Mouse (Mus musculus) embryonic facial prominence, embryonic 13.5 days (tissue): ENCODE data around the gene Izumo1r. TPM values are rescaled to one million over a fixed set of nuclear protein-coding genes. Genes with fewer than 3 reads are reported as not detected.

Source experiments
- ATAC-seq: fragments of 200-750 bp; cut with Nextera tagmentation; 2 replicates; pipeline ENCODE4 v1.8.0; 2017; ENCODE audit warnings: low read depth; ENCODE audit not compliant: insufficient number of reproducible peaks, insufficient read depth, low FRiP score, low TSS enrichment
- H3K27ac ChIP-seq: fragments of 300-500 bp; sonication (generic); 2 replicates; pipeline ENCODE4 v1.5.1; 2015; ENCODE audit warnings: moderate library complexity, mild to moderate bottlenecking, inconsistent platforms
- H3K27me3 ChIP-seq: fragments of 300-500 bp; sonication (generic); 2 replicates; pipeline ENCODE4 v1.6.1; 2015; ENCODE audit warnings: mild to moderate bottlenecking, inconsistent platforms
- H3K36me3 ChIP-seq: fragments of 300-500 bp; sonication (generic); 2 replicates; pipeline ENCODE4 v1.6.1; 2015; ENCODE audit warnings: mild to moderate bottlenecking, inconsistent platforms
- H3K4me1 ChIP-seq: fragments of 300-500 bp; sonication (generic); 2 replicates; pipeline ENCODE4 v1.6.1; 2015; ENCODE audit warnings: inconsistent platforms
- H3K4me2 ChIP-seq: fragments of 300-500 bp; sonication (generic); 2 replicates; pipeline ENCODE4 v1.6.1; 2015; ENCODE audit warnings: moderate library complexity, mild to moderate bottlenecking, inconsistent platforms
- H3K4me3 ChIP-seq: fragments of 300-500 bp; sonication (generic); 2 replicates; pipeline ENCODE4 v1.5.1; 2015; ENCODE audit warnings: mild to moderate bottlenecking, inconsistent platforms
- H3K9ac ChIP-seq: fragments of 300-500 bp; sonication (generic); 2 replicates; pipeline ENCODE4 v1.6.1; 2015; ENCODE audit warnings: mild to moderate bottlenecking, inconsistent platforms
- H3K9me3 ChIP-seq: fragments of 300-500 bp; sonication (generic); 2 replicates; pipeline ENCODE4 v1.6.1; 2016; ENCODE audit warnings: inconsistent platforms
- WGBS: fragments of 180-500 bp; shearing (Covaris S2); methylation state at CpG from one replicate; pipeline ENCODE4 v1.1.7; 2015; ENCODE audit warnings: mixed read lengths; 5-methylcytosine and 5-hydroxymethylcytosine counted together
- polyA plus RNA-seq: library from polyadenylated mRNA; unstranded; fragments of >200 nt; fragmentation: Nextera tagmentation; extraction: Ambion mirVana; gene quantifications from 2 replicates; pipeline ENCODE4 v1.2.1, GENCODE M21; 2015

The Izumo1r gene
- polyA plus RNA-seq, 1 experiment from 2014 or later: 0.44 TPM

DNA sequence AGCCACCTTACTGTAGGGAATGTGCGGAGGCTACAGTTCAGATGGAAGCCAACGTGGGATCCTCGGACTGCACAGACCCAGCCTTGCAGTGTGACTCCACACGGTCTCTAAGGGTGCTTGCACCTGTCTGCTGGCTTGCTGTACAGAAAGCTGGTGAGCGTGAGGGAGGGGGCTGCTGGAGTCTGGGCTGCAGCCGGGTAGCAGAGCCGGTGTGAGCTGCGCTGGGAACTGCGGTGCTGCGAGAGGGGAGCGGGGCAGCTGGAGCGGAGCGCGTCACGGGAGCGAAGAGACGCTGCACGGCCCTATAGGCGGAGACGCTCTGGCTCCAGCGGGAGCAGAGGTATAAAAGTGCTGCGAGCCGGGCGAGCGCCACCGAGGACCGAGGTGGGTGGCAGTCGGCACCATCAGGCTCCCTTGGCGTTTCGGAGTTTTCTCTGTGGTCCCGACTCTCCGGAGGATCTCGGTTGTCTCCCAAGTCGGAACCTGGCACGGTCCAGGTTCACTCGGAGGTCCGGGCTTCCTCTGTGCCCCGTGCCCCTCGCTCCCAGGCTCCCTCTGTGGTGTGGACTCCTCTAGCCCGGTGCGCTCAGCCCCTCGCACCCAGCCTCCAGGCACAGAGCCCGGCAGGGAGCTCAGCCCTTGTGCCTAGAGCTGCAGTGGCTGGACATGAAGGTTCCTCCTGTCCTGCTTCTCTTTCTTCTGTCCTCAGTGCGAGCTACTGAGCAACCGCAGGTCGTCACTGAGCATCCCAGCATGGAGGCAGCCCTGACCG is 43.7 kb downstream of the Izumo1r start, which contains the start of gene Gpr83:
Gene Gpr83, plus strand, starts transcription at position 343 of the 772 bp plus-strand sequence.
- ATAC-seq: 0 out of 2 replicates have a peak, but pooled peaks have one; percentile 41
- peak within 1 kb of the TSS; percentile 45 for H3K4me3 ChIP-seq
- peaks cover 63% of the 10 kb centered on the region for H3K27me3 ChIP-seq
- peak within 1 kb of the TSS; percentile 62 for H3K9ac ChIP-seq
- H3K27ac ChIP-seq: no peak within 1 kb of the TSS
- H3K4me1 ChIP-seq: peaks cover 10% of the 10 kb centered on the region; the same call in 1 of the 2 replicates
- H3K9me3 ChIP-seq: no peaks in the 10 kb centered on the region
- 2% methylated on average over 47 of the region's 47 CpGs for WGBS
- peak within 1 kb of the TSS; percentile 79 for H3K4me2 ChIP-seq
- H3K36me3 ChIP-seq: no peaks in the 10 kb centered on the region

DNA sequence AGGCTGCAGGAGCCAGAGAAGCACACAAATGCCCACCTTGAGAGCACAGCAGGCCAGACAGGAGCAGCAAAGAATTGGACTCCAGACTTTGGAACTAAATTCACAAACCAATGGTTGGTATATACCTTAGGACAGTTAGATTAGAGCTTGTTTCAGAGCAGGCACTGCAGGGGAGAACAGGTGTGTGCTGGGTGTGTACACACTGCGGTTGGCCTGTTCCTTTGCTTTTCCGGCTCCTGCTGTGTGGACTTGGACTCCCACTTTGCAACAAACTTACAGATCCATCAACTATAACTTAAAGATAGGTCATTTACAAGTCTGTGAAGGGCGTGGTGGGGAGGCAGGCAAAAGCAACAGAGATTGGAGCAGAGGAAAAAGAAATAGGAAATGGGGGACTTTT is 45.0 kb downstream of the Izumo1r start:
- Histone ChIP-seq H3K9ac (no peak overlapping the region), H3K27me3 (peaks cover 63% of the 10 kb centered on the region), H3K4me1 (peaks cover 10% of the 10 kb centered on the region; the same call in 1 of the 2 replicates), H3K27ac (no peak overlapping the region), H3K9me3 (no peaks in the 10 kb centered on the region), H3K4me2 (no peak overlapping the region), H3K36me3 (no peaks in the 10 kb centered on the region), H3K4me3 (no peak overlapping the region)
- 73% methylated on average over 3 of the region's 3 CpGs for WGBS
- no peak for ATAC-seq

GRCm38 (mm10) chr9:14858170-14858706 is 45.5 kb downstream of the Izumo1r start:
- Histone ChIP-seq H3K9me3 (no peaks in the 10 kb centered on the region), H3K9ac (no peak overlapping the region), H3K4me3 (no peak overlapping the region), H3K27ac (no peak overlapping the region), H3K27me3 (peaks cover 60% of the 10 kb centered on the region), H3K4me1 (peaks cover 10% of the 10 kb centered on the region; the same call in 1 of the 2 replicates), H3K4me2 (no peak overlapping the region), H3K36me3 (no peaks in the 10 kb centered on the region)
- ATAC-seq: no peak
- 63% methylated on average over 7 of the region's 7 CpGs for WGBS

- Histone ChIP-seq H3K4me3 (no peak overlapping the region), H3K36me3 (no peaks in the 10 kb centered on the region), H3K4me2 (no peak overlapping the region), H3K27me3 (peaks cover 50% of the 10 kb centered on the region), H3K4me1 (peaks cover 10% of the 10 kb centered on the region; the same call in 1 of the 2 replicates), H3K9ac (no peak overlapping the region), H3K9me3 (no peaks in the 10 kb centered on the region), H3K27ac (no peak overlapping the region)
- no peak for ATAC-seq
- whole genome bisulfite sequencing: 58% methylated on average over 4 of the region's 4 CpGs
Observed at GRCm38 (mm10) chr9:14856922-14857654, 46.7 kb downstream of the Izumo1r start.

DNA sequence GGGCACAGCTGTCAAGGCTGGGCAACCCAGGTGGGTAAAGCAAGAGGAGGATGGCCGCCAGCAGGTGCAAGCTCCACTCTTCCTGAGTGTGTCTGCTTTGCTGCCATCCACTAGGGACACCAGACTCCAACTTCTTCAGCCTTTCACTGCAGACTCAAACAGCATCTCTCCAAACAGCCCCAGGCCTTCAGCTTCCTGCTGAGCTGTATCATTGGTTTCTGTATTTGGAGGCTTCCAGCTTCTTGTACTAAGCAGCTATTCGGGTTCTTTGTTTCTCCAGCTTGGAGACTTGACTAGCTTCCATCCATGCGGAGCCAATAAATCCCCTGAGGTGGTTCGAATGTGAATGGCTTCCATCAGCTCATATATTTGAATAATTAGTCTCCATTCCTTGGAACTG is 49.2 kb downstream of the Izumo1r start:
- Histone ChIP-seq H3K4me1 (peaks cover 2% of the 10 kb centered on the region; the same call in 1 of the 2 replicates), H3K9me3 (no peaks in the 10 kb centered on the region), H3K27ac (no peak overlapping the region), H3K4me3 (no peak overlapping the region), H3K27me3 (peaks cover 25% of the 10 kb centered on the region), H3K9ac (no peak overlapping the region), H3K4me2 (no peak overlapping the region), H3K36me3 (no peaks in the 10 kb centered on the region)
- ATAC-seq: no peak
- 45% methylated on average over 4 of the region's 4 CpGs for WGBS

GRCm38 (mm10) chr9:14848267-14848935 is 55.3 kb downstream of the Izumo1r start:
- Histone ChIP-seq H3K4me1 (no peaks in the 10 kb centered on the region), H3K9ac (no peak overlapping the region), H3K27ac (no peak overlapping the region), H3K4me3 (no peak overlapping the region), H3K9me3 (no peaks in the 10 kb centered on the region), H3K27me3 (no peaks in the 10 kb centered on the region), H3K4me2 (no peak overlapping the region), H3K36me3 (no peaks in the 10 kb centered on the region)
- no peak for ATAC-seq
- 66% methylated on average over 1 of the region's 1 CpGs for WGBS

GRCm38 (mm10) chr9:14846428-14846827 is 57.3 kb downstream of the Izumo1r start:
- Histone ChIP-seq H3K4me1 (no peaks in the 10 kb centered on the region), H3K9ac (no peak overlapping the region), H3K4me2 (no peak overlapping the region), H3K4me3 (no peak overlapping the region), H3K9me3 (no peaks in the 10 kb centered on the region), H3K27me3 (no peaks in the 10 kb centered on the region), H3K27ac (no peak overlapping the region), H3K36me3 (no peaks in the 10 kb centered on the region)
- ATAC-seq: no peak
- 48% methylated on average over 5 of the region's 5 CpGs for WGBS

DNA sequence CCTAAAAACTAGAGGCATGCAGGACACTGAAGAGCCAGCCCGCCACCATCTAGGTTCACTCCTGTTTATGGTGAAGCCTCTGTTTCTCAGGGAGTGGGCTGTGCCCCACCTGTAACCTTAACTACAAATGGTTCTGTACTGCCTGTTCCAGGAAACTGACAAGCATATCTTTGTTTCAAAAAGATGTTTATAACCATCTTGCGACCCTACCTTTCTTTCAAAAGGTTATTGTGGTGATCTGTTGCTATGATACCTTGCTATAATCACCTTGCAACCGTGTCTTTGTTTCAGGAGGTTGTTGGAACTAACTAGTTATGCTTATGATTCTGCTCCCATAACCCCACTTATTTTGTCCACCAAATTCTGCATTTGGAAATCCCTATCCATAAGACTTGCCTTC is 59.8 kb downstream of the Izumo1r start:
- H3K27ac ChIP-seq: no peak overlapping the region
- H3K4me2 ChIP-seq: no peak overlapping the region
- no peak overlapping the region for H3K4me3 ChIP-seq
- no peak overlapping the region for H3K9ac ChIP-seq
- peaks cover 3% of the 10 kb centered on the region; the same call in 1 of the 2 replicates for H3K4me1 ChIP-seq
- H3K27me3 ChIP-seq: no peaks in the 10 kb centered on the region
- H3K9me3 ChIP-seq: no peaks in the 10 kb centered on the region
- H3K36me3 ChIP-seq: no peaks in the 10 kb centered on the region
- 92% methylated on average over 3 of the region's 3 CpGs for WGBS
- ATAC-seq: no peak

DNA sequence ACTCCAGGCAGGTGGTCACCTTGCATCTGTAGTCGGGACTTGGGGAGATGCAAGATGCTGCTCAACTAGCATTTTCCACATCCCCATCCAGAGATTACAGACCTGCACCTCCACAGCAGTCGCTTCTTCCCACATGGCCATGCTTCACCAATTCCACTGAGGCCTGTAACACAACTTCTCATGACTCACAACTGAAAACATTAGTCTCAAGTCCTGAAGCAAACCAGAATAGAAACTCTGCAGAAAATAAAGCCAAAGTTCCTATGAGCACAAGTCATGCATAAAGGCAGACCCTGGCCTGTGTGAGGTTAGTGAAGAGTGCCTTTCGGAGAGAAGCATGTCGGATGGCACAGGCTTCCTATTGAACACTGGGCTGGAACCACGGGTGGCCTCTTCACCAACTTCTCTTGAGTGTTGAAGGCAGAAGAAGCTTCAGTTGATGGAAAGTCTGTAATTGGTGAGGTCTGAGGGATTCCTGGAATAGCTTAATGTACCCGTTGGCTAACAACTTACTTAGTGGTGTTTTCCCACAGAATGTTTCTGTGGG is 60.4 kb downstream of the Izumo1r start:
- H3K27ac ChIP-seq: no peak overlapping the region
- 91% methylated on average over 6 of the region's 6 CpGs for WGBS

DNA sequence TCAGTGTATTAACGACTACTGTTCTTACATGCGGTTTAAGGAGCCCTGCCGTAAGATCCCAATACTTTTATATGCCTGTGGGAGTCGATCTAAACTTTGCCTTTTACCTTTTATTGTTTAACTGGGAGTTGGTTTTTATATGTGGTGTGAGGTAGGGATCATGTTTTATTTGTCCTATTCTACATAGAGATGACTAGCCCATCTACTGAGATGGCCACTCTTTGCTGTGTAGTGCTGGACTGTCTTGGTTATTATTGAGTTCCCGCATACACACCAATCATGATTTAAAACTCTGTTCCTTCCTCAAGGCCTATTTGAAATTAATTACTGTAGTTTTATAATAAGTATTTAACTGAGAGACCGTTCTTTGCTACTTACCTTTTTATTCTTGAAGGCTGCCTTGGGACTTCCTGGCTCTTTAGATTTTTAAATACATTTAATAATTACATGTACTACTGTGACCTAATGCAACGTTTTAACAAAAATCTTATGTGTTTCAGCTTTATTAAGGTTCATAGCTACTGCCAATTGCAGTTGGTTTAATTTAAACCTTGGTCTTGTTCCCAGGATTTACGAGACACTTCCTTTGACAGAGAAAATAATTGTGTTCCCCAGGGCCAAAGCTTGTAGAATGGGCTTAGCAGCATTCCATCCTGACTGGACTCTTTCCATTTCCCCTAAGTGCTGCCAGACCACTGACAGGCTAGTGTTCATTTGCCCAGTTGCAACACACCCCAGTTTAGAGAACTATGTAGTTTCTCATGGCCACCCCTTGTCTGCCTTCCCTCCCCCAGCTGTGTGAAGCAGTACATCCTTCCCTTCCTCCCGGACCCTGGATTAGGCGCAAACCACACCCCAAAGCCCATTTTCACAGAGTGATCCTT is 61.6 kb downstream of the Izumo1r start:
- no peak for ATAC-seq
- no peak overlapping the region for H3K4me2 ChIP-seq
- H3K4me3 ChIP-seq: no peak overlapping the region
- H3K4me1 ChIP-seq: peaks cover 3% of the 10 kb centered on the region; the same call in 1 of the 2 replicates
- no peaks in the 10 kb centered on the region for H3K9me3 ChIP-seq
- no peak overlapping the region for H3K27ac ChIP-seq
- H3K27me3 ChIP-seq: no peaks in the 10 kb centered on the region
- 75% methylated on average over 10 of the region's 10 CpGs for WGBS
- H3K9ac ChIP-seq: no peak overlapping the region
- H3K36me3 ChIP-seq: no peaks in the 10 kb centered on the region

More for the DNA sequence above, 60.4 kb downstream of the Izumo1r start:
- no peaks in the 10 kb centered on the region for H3K36me3 ChIP-seq
- no peaks in the 10 kb centered on the region for H3K27me3 ChIP-seq
- H3K4me3 ChIP-seq: no peak overlapping the region
- H3K4me1 ChIP-seq: peaks cover 3% of the 10 kb centered on the region; the same call in 1 of the 2 replicates
- no peak overlapping the region for H3K9ac ChIP-seq
- ATAC-seq: no peak
- no peaks in the 10 kb centered on the region for H3K9me3 ChIP-seq
- H3K4me2 ChIP-seq: no peak overlapping the region
